Mouse (Mus musculus) spleen, postnatal 4 days (tissue): ENCODE data around the gene Slc10a4.

Experiments
- DNase-seq, 2 experiments: peaks; one replicate each; pipeline ENCODE4 v3.0.0; 2022; ENCODE audit warnings: low spot score in 2 of 2

Gene Slc10a4

GRCm38 (mm10) chr5:73014745-73015144 lies 8.1 kb downstream of the Slc10a4 start:
- no peak for DNase-seq

- no peak for DNase-seq
These were observed 17.1 kb downstream of the Slc10a4 start for GRCm38 (mm10) chr5:73023801-73024200.

GRCm38 (mm10) chr5:73028646-73029045 lies 22.0 kb downstream of the Slc10a4 start:
- no peak for DNase-seq

DNA sequence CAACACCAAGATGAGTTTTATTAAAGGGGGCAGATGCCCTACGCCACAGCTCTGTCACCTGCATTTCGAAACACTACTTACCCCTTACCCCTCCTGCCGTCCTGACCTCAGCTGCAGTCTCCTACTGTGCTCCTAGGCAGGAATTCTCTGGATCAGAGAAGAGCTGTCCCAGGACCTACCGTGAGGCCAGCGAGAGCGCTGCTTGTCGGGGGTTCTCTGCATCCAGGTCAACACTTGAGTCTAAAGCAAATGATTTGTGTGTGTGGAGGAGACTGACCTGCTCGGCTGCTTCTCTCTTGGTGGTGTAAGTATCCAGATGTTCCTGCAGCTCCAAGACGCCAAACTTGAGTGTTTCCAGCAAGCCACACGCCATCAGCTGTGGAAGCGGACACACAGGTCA lies 25.8 kb downstream of the Slc10a4 start:
- DNase-seq, result no peak

- DNase-seq, result no peak
These were observed 37.4 kb downstream of the Slc10a4 start for GRCm38 (mm10) chr5:73044055-73044454.

DNA sequence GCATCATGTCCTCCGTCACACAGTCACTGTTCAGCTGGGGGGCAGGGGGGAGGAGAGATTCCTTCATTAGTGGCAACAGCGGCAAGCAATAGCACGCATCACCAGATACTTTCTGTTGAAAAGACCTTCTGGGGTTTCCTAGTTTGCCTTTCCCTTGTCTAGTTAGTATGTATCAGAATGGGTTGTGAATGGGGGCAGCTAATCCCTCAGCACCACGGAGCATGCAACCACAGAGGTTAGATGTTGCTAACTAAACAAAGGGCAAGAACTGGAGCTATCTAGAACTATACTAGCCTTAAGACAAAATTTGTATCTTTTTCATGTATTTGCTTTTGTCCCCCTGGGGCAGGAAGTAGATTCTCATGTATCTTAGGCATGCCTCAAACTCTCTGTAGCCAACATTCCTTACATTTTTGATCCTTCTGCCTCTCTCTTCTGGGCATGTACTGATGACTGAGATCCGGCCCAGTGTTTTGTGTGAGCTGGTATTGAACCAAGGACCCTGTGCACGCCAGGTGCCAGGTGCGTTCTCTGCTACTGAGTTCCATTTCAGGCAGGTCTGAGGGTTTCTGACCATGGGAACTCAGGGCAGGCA lies 41.1 kb downstream of the Slc10a4 start:
- no peak for DNase-seq

- no peak for DNase-seq
These were observed 47.2 kb downstream of the Slc10a4 start for GRCm38 (mm10) chr5:73053933-73054332.

DNA sequence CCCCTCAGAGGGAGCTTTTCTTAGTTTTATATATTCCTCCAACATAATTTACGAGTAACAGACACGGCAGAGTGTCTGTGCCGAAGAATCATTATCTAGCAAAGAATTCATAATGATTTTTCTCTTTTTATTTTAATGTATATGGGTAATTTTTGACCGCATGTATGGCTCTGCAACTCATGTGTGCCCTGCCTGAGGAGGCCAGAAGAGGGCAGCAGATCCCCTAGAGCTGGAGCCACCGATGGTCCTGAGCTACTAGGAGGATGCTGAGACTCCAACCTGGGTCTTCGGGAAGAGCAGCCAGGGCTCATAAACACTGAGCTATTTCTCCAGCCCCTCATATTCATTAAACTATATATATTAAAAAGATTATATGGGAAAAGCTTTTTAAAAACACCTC lies 49.8 kb downstream of the Slc10a4 start:
- DNase-seq, result no peak

DNA sequence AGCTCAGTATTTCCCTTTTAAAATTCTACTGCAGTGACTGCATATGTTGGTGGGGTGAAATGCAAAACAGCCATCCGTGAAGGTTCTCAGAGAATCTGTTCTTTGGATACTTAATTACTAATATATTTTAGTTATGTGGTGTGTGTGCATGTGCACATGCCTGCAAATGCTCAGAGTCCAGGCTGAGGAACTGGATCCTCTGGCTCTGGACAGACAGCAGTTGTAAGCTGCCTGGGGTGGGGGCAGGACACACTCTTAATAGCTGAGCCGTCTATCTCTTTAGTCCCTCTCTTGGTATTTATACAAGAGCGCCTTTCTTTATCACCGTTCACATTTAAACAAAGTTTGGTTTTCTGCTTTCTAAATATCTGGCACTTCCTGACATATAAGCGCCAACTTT lies 50.3 kb downstream of the Slc10a4 start:
- DNase-seq, result no peak

- DNase-seq, result no peak
These were observed 54.9 kb downstream of the Slc10a4 start for GRCm38 (mm10) chr5:73061506-73062155.
